Mouse (Mus musculus): Measurements from ENCODE around the gene Prlhr.

DNA sequence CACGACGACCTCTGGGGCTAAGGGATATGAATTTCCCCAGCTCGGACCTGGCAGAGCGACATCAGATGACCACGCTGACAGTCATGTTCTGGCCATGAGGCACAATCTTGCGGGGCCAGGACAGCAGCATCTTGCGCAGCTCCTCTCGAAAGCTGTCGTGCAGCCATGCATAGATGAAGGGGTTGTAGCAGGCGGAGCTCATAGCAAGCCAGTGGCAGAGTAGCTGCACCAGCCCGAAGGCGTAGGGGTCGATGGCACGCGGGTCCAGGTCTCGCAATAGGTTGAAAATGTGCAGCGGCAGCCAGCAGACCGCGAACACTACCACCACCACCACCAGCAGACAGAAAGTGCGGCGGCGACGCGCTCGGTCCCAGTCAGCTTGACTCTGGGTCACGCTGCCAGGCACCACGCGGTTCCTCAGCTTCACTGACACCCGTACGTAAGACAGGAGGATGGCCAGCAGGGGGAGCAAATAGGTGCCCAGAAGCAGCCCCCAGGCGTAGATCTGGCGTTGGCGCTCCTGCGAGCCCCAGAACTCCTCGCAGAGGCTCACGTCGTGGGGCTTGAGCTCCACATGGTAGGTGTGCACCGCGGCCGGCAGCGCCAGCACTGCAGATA lies 1.0 kb downstream of the Prlhr start:
- TF ChIP-seq MYOG (IDR thresholded peaks at IDR 0.05; ENCODE audit: control insufficient read depth in 1 of 3, insufficient read depth in 1 of 3, insufficient read length in 2 of 3, low read depth in 2 of 3), result no peak
- no peak for TF ChIP-seq CEBPB (IDR thresholded peaks at IDR 0.05; ENCODE audit: insufficient read depth, poor library complexity, severe bottlenecking)
- no peak for TF ChIP-seq MAX (IDR thresholded peaks at IDR 0.05; ENCODE audit: low read depth)
- TF ChIP-seq TCF12 (IDR thresholded peaks at IDR 0.05; ENCODE audit: insufficient read depth, poor library complexity, severe bottlenecking), result no peak
- TF ChIP-seq POLR2A (IDR thresholded peaks at IDR 0.05; ENCODE audit: insufficient read length, low read depth), result no peak
- TF ChIP-seq USF1 (IDR thresholded peaks at IDR 0.05; ENCODE audit: low read depth), result no peak
- TF ChIP-seq E2F4 (IDR thresholded peaks at IDR 0.05; ENCODE audit: insufficient read depth), result no peak
- TF ChIP-seq POLR2AphosphoS2 (IDR thresholded peaks at IDR 0.05; ENCODE audit: insufficient read length, low read depth), result no peak
- no peak for TF ChIP-seq MYOD1 (IDR thresholded peaks at IDR 0.05; ENCODE audit: control insufficient read depth in 1 of 3, insufficient read length in 2 of 3, low read depth in 2 of 3)
- TF ChIP-seq SRF (IDR thresholded peaks at IDR 0.05; ENCODE audit: control insufficient read depth, insufficient read length, low read depth), result no peak
- no peak for TF ChIP-seq REST (IDR thresholded peaks at IDR 0.05; ENCODE audit: insufficient read depth, insufficient read length)
